Mouse (Mus musculus) CD8-positive naive resting alpha-beta T cell, adult 2 months (primary cell): ENCODE results near the gene Mlkl.

Experiments used
- DNase-seq, 2 experiments: peaks; one replicate each; pipeline ENCODE4 v3.0.0; 2022; ENCODE audit warnings: low read depth in 2 of 2, low spot score in 2 of 2

The Mlkl gene

DNA sequence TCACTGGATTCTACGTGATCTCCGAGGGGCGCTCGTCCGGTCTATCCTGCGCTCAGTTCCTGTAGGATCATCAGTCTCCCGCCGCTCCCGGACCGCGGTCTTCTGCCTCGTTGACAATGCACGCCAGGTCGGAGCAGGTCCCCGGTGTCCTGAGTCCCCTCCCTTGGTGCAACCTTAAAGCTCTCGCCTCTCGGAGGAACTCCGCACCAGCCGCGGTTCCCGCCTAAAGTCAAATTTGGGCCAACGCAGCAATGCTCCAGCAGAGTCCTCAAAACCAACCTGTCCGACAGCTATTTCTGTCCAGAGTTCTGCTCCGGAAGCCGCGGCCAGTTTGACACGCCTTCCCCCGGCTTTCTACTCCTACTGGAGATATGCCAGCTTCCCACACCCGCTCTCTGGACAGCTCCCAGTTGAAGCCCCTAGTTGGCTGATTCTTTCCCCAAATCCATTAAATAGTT, at the start of gene Mlkl:
Gene Mlkl (minus strand): TSS at position 288 of the 458 bp plus-strand sequence.
- peak in 1 of 2 experiments; percentile 14 for DNase-seq

DNA sequence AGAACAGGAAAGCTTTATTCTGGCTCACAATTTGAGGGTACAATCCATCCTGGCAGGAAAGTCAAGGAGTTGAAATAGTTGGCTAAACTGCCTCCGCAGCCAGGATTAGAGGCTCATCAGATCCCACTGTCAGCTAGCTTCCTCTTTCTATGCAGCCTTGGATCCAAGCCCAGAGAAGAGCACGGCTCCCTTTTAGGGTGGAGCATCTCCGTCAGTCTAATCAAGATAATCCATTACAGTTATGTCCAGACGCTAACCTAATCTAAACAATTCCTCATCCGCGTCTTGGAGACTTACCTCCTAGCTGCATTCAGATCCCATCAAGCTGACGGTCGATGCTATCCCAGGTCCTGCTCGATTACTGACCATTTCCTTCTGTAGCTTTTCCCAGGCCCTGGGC, 47.9 kb upstream of the Mlkl start:
- DNase-seq = no peak

DNA sequence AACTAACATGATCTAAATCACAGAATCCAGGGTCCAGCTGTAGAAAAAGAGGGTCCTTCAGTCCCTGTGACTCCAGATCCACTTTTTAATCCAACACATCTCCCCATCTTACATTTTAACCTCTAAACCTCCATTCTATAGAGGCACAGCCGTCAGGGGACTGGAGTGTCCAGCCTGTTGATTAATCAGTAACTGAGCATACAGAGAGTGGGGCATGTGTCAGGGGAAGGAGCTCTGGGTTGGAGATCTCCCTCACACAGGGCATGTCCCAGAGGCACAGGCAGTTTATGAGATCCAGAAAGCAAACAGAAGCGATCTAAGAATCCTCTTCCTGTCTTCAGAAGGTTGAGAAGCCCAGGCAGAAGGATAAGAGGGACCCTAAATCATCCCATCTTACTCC, 46.7 kb upstream of the Mlkl start:
- DNase-seq = no peak

DNA sequence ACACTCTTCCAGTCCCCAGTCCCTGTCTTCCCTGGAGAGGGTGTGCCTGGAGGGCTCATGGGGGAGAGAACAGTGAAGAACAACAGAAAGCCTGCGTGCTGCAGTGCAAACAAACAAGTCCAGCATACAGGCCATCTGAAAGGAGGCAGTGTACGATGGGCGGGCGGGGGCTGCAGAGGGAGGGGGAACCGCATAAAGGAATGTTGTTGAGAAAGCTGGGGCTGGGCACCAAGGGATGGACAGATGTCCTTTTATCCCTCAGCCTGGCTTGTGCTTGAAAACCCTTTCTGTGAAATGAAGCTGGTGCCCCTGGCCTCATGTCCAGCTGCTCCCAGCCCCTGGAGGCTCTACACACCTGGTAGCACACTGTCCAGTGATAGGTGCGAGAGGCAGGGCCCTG, 37.2 kb upstream of the Mlkl start:
- DNase-seq = no peak

- no peak for DNase-seq
Observed at GRCm38 (mm10) chr8:111369711-111370110, 31.7 kb upstream of the Mlkl start.

GRCm38 (mm10) chr8:111367350-111367749, 29.4 kb upstream of the Mlkl start:
- DNase-seq = no peak

GRCm38 (mm10) chr8:111366610-111367234, 28.7 kb upstream of the Mlkl start:
- DNase-seq = no peak

DNA sequence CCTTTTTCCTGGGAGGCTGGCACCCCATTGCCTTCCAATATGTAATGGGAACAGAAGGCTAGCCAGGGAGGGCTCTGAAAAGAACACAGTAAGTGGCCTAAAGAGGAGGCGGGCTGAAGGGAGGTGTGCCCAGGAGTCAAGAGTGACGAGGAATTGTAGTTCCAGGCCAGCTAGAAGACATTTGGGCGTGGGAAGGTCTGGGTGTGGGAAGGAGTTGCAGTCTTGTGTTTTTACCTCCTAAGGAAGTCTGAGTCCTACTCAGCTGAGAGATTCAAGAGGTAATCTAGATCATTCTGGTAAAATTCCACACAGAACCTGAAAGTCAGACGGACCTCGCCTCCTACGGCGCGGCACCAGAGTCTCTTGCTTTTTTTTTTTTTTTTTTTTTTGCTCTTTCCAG, 25.5 kb upstream of the Mlkl start:
- DNase-seq = no peak

DNA sequence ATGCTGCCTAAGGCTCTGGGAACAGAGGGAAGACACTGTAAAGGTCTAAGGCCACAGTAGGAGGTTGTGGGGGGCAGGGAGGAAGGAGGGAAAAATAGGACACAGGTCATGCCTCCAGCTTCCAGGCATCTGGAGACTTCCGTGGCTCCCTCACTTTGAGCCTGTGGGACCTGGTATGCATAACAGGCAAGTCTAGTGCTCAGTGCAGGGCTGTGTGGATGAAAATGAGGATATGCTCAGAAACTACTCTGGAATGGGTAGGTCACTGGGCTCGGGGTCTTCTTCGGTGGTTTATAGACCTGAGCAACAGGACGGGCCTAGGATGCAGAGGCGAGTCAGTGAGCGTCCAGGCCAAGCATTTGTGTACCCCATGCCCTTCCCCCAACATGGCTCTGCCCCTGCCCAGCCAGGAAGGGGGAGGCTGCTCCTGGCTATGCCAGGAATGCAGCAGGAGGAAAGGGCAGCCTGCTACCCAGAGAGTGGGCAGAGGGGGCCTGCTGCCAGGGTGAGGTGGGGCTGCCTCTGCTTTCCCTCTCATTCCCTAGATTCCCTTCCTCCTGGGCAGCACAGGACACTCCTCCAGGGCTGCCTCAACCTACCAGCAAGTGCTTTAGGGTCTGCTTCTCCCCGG, 22.7 kb upstream of the Mlkl start:
- DNase-seq = no peak

DNA sequence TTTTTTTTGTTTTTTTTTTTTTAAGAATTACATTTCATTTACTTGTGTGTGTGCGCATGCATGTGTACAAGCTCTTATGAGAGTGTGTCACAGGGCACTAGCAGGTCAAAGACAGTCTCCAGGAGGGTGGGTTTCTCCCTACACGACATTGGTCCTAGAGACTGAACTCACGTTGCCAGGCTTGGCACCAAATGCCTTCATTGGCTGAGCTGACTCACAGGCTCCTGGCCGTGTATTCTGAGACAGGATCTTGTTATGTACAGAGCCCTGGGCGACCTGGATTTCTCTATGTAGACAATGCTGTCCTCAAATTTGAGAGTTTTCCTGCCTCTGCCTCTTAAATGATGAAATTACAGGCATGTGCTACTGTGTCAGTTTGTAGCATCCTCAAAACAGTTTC, 22.0 kb upstream of the Mlkl start:
- DNase-seq = no peak

- DNase-seq = no peak
Observed at GRCm38 (mm10) chr8:111358905-111359304, 20.9 kb upstream of the Mlkl start.

DNA sequence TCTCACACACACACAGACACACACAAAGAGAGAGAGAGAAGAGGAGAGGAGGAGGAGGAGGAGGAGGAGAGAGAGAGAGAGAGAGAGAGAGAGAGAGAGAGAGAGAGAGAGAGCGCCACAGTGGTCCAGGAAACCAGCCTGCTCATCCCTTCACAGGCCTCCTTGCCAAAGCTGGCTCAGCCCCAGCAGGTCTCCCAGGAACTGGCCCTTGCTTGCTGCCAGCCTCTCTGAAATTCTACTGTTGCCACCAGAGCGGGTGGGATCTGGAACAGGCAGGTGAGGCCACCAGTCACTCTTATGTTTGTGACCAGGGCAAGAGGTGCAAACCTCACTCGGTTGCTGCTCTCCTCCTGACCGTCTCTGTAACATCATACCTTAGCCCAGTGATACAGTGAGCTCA, 19.5 kb upstream of the Mlkl start:
- DNase-seq = no peak

DNA sequence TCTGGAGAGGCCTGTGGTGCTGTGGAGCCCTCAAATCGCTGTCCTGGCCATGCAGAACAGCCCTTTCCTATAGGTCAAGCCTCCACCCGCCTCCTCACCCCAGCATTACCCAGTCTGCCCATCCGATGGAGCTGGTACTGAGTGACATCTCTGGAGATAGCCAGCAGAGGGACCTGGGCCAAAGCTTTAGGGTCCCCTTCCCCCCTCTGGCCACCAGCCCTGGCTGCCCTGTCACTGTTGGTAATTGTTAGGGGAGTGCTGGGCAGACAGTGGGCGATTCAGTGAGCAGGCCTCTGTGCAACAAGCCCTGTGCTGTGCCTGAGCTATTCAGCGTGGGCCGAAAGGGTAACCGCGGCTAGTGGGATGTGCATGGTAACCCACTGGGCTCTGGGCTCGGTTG, 15.5 kb upstream of the Mlkl start:
- no peak for DNase-seq

DNA sequence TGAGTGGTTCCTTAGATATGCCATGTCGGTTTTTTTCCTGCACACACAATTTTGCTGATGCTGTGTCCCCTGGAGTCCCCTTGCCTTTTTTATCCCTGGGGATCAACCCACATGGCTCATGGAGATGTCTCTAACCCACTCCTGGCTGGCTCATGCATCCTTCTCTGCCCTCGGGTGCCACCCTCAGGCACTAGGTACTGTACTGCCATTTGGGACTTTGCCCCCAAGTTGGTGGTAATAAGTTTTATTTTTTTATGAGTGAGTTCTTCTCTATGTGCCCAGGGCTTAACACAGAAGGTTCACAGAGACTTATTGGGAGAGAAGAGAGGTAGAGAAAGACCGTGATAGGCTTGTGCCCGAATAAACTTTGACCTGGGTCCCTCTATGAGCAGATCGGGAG, 14.3 kb upstream of the Mlkl start:
- no peak for DNase-seq

GRCm38 (mm10) chr8:111350577-111350976, 12.6 kb upstream of the Mlkl start:
- no peak for DNase-seq

DNA sequence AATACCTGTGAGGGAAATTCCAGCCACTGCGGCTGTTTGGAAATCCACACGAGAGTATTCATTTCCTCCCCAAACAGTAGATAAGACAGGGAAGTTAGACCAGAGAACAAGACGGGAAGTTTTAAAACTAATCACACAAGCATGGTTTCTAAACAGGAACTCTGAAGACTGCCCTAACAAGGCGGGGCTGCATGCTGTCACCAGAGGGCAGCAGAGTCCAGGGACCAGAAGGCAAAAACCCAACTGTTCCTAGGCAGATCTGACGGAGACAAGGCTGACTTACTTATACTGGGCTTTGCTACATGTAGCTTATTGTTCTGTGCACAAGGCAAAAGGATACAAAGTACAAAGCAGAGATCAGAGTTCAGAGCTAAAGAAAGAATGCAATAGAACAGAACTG, 5.2 kb upstream of the Mlkl start:
- DNase-seq = peak; percentile 42 to 68

DNA sequence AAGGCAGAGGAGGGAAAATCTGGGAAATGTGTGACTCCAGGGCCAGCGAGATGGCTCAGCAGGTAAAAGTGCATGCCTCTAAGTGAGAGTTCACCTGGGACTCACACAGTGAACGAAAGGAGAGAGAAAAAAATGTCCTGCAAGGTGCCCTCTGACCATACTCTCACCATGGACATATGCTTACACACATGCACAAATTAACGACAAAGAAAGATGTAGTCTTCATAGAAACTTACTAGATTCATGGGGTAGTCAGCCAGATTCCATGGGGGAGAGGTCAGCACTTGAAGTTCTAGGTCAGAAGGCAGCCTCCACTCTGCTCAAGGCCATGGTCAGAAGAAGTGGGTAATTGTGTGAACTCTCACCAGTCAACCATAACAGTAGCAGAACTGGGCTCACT, 2.2 kb upstream of the Mlkl start:
- no peak for DNase-seq

DNA sequence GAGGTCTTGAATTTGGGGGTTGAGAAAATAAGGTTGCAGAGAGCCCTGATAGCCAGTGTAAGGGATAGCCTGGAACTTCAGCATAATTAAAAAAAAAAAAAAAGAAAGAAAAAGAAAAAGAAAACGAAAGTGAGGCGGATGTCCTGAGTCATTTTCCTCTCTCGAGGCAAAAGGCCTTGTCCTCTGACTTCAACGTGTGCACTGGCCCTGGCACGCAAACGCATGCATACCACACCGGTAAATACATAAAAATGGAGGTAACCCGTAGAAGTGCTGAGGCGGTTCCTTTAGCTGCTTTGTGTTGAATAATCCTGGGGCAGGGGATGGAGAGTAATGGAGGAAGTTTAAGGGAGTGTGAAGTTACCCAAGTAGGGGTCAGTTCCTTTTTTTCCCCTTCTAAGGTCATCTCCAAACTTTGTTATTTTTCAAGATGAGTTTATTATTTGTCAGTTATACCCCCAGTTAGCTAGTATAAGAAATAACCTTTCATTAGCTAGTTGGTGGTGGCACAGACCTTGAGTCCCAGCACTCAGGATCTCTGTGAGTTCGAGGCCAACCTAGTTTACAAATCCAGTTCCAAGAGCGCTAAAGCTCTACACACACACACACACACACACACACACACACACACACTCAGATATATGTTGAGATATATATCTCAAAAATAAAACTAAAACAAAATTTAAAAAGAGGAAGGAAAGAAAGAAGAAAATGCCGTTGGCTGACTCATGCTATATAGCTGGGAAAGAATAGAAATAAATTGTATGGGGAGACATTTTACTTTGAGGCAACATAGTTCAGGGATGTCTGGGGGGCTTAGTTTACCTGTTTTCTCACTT, 612 bp upstream of the Mlkl start:
- DNase-seq = no peak

DNA sequence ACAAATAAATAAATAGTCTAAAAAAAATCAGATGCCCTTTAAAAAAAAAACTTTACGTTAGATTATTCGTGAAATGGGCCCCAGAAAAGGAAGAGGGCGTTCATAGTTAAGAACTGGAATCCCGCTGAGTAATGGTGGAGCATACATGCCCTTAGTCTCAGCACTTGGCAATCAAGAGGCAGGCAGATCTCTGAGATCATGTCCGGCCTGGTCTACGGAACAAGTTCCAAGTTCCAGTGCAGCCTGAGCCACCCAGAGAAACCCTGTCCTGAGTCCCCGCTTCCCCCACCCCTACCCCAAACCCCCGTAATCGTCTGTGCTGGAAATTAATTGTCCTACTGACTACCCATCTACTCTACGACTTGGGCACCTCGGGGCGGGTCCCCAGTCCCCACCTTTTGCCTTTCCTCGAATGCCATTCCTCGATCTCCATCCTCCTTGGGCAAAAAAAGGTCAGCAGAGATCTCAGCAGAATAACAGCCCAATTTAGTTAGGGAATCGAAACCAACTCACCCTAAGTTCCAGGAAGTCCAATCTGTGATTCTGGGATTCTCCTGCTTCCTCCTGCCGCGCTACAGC, 577 bp downstream of the Mlkl start:
- DNase-seq = no peak

DNA sequence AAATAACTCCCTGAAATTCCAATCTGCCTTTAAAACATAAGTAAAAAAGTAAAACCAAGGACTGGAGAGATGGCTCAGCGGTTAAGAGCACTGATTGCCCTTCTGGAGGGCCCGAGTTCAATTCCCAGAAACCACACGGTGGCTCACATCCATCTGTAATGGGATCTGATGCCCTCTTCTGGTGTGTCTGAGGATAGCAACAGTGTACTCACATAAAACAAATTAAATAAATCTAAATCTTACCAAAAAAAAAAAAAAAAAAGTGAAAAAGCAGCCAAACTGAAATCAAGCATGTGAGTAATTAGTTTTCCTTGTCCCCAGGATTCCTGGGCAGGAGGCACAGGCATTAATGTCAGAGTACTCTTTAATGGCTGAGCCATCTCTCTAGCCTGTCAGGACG, 1.3 kb downstream of the Mlkl start:
- no peak for DNase-seq

GRCm38 (mm10) chr8:111325222-111325790, 12.7 kb downstream of the Mlkl start:
- no peak for DNase-seq

GRCm38 (mm10) chr8:111314729-111315128, 23.2 kb downstream of the Mlkl start:
- no peak for DNase-seq
